Mouse (Mus musculus): ENCODE data around the gene Parvg. TPM values are rescaled to one million over a fixed set of nuclear protein-coding genes. Genes with fewer than 3 reads are reported as not detected.

Parvg gene
- polyA plus RNA-seq, 1 experiment from 2014 or later, result 0.92 TPM

- 51% methylated on average over 9 of the region's 9 CpGs for WGBS
- no peak overlapping the region for H3K27ac ChIP-seq
- no peaks in the 10 kb centered on the region for H3K36me3 ChIP-seq
- no peak for ATAC-seq (ENCODE audit: low FRiP score)
- H3K4me1 ChIP-seq (replicated peaks), result peaks cover 32% of the 10 kb centered on the region
- no peak overlapping the region for H3K4me2 ChIP-seq
- peaks cover 23% of the 10 kb centered on the region; the same call in 1 of the 2 replicates for H3K27me3 ChIP-seq
- H3K9me3 ChIP-seq, result no peaks in the 10 kb centered on the region
- no peak overlapping the region for H3K4me3 ChIP-seq
- H3K9ac ChIP-seq, result no peak overlapping the region
Observed at GRCm38 (mm10) chr15:84294391-84294790, 29.4 kb upstream of the Parvg start.

- H3K9me3 ChIP-seq, result no peaks in the 10 kb centered on the region
- H3K9ac ChIP-seq, result no peak overlapping the region
- H3K4me1 ChIP-seq (replicated peaks), result peaks cover 40% of the 10 kb centered on the region
- no peak overlapping the region for H3K27ac ChIP-seq
- H3K36me3 ChIP-seq, result no peaks in the 10 kb centered on the region
- H3K27me3 ChIP-seq, result peaks cover 21% of the 10 kb centered on the region; the same call in 1 of the 2 replicates
- 73% methylated on average over 10 of the region's 10 CpGs for WGBS
- H3K4me2 ChIP-seq, result no peak overlapping the region
- no peak overlapping the region for H3K4me3 ChIP-seq
- no peak for ATAC-seq (ENCODE audit: low FRiP score)
Observed at GRCm38 (mm10) chr15:84295225-84295624, 28.6 kb upstream of the Parvg start.

DNA sequence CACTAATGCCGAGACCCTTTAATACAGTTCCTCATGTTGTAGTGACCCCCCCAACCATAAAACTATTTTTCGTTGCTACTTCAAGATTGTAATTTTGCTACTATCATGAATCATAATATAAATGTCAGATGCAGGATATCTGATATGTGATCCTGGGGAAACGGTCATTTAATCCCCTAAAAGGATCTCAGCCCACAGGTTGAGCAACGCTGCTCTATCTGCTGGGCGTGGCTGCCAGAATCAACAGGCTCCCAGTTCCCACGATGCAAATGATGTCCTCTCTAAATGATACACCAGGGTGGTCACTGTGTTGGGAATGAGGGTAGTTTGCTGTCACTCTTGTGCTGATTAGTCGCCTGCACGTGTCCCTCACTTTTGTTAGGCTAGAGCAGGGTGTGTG lies 26.4 kb upstream of the Parvg start:
- H3K36me3 ChIP-seq, result no peaks in the 10 kb centered on the region
- 71% methylated on average over 8 of the region's 8 CpGs for WGBS
- no peak overlapping the region for H3K4me2 ChIP-seq
- H3K9me3 ChIP-seq, result no peaks in the 10 kb centered on the region
- H3K27me3 ChIP-seq, result 0 out of 2 replicates have a peak, but pooled peaks cover 11% of the 10 kb centered on the region
- H3K4me3 ChIP-seq, result no peak overlapping the region
- H3K9ac ChIP-seq, result no peak overlapping the region
- no peak for ATAC-seq (ENCODE audit: low FRiP score)
- no peak overlapping the region for H3K27ac ChIP-seq
- H3K4me1 ChIP-seq (replicated peaks), result peaks cover 63% of the 10 kb centered on the region

DNA sequence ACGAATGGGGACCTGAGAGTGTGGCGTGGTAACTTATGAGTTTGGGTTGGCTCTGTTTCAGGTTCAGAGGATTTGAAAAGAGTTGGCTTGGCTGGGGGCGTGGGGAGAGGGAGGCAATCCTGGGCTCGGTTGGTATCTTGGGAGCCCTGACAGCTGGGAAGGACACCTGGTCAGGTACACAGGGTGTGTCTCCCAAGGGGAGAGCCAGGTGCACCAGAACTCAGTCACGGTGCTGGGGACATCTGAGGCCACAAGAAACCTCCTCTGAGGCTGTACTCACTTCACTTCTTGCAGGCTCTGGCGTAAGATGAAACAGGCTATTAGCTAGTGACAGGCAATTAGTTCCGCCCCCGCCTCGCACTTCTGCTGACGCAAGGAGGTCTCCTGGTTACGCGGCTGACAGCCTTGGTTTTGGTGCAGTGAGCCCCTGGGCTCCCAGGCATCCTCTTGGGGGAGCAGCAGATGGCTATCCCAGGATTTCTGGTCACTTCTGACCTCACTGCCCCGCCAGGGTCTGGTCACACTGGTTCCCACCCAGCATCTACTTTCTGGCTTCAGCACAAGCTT lies 24.9 kb upstream of the Parvg start:
- Histone ChIP-seq H3K27me3 (0 out of 2 replicates have a peak, but pooled peaks cover 11% of the 10 kb centered on the region), H3K4me1 (replicated peaks) (peaks cover 73% of the 10 kb centered on the region), H3K9ac (0 out of 2 replicates have a peak overlapping the region, but pooled peaks have one; percentile 43), H3K4me3 (no peak overlapping the region), H3K4me2 (peak overlapping the region; percentile 34; the same call in 1 of the 2 replicates), H3K27ac (peak overlapping the region; percentile 86), H3K9me3 (no peaks in the 10 kb centered on the region), H3K36me3 (no peaks in the 10 kb centered on the region)
- 0 out of 2 replicates have a peak, but pooled peaks have one; percentile 29 for ATAC-seq (ENCODE audit: low FRiP score)
- WGBS, result 7% methylated on average over 13 of the region's 13 CpGs

- Histone ChIP-seq H3K27ac (peak overlapping the region; percentile 86), H3K4me3 (no peak overlapping the region), H3K27me3 (0 out of 2 replicates have a peak, but pooled peaks cover 8% of the 10 kb centered on the region), H3K4me2 (peak overlapping the region; percentile 34), H3K36me3 (no peaks in the 10 kb centered on the region), H3K9me3 (no peaks in the 10 kb centered on the region), H3K9ac (peak overlapping the region; percentile 43), H3K4me1 (replicated peaks) (peaks cover 80% of the 10 kb centered on the region)
- 8% methylated on average over 9 of the region's 9 CpGs for WGBS
- peak; percentile 49; the same call in 1 of the 2 replicates for ATAC-seq (ENCODE audit: low FRiP score)
Observed at GRCm38 (mm10) chr15:84299662-84300333, 24.0 kb upstream of the Parvg start.

GRCm38 (mm10) chr15:84300591-84300990 lies 23.2 kb upstream of the Parvg start:
- peaks cover 88% of the 10 kb centered on the region for H3K4me1 ChIP-seq (replicated peaks)
- H3K27ac ChIP-seq, result peak overlapping the region; percentile 86
- H3K9me3 ChIP-seq, result no peaks in the 10 kb centered on the region
- no peak overlapping the region for H3K4me3 ChIP-seq
- peak overlapping the region; percentile 43 for H3K9ac ChIP-seq
- no peak overlapping the region for H3K4me2 ChIP-seq
- 48% methylated on average over 2 of the region's 2 CpGs for WGBS
- no peak for ATAC-seq (ENCODE audit: low FRiP score)
- H3K27me3 ChIP-seq, result 0 out of 2 replicates have a peak, but pooled peaks cover 6% of the 10 kb centered on the region
- H3K36me3 ChIP-seq, result no peaks in the 10 kb centered on the region

DNA sequence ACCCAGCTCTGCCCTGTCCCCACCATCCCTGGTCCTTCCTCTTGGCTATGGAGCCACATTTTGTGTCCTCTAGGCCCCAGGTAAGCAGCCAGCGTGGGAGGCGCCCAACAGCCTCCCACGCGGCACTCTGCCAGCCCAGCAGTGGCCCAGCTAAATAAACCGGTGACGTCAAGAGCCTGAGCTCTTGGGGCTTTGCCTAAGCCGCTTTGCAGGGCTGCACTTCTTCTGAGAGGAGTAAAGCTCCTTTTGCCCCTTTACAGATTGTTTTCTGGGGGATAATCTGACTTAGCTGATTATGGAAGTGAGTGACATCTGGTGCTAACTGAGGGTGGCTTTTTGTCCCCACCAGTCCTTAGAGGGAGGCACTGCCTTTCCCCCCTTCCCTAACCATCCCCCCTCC lies 22.8 kb upstream of the Parvg start:
- 0 out of 2 replicates have a peak, but pooled peaks cover 6% of the 10 kb centered on the region for H3K27me3 ChIP-seq
- peaks cover 92% of the 10 kb centered on the region for H3K4me1 ChIP-seq (replicated peaks)
- H3K36me3 ChIP-seq, result no peaks in the 10 kb centered on the region
- ATAC-seq (ENCODE audit: low FRiP score), result no peak
- 10% methylated on average over 7 of the region's 7 CpGs for whole genome bisulfite sequencing
- H3K9me3 ChIP-seq, result no peaks in the 10 kb centered on the region
- no peak overlapping the region for H3K4me2 ChIP-seq
- H3K4me3 ChIP-seq, result no peak overlapping the region
- peak overlapping the region; percentile 86 for H3K27ac ChIP-seq
- H3K9ac ChIP-seq, result 0 out of 2 replicates have a peak overlapping the region, but pooled peaks have one; percentile 29

GRCm38 (mm10) chr15:84301641-84302420 lies 22.0 kb upstream of the Parvg start:
- Histone ChIP-seq H3K27me3 (0 out of 2 replicates have a peak, but pooled peaks cover 4% of the 10 kb centered on the region), H3K4me2 (no peak overlapping the region), H3K36me3 (no peaks in the 10 kb centered on the region), H3K27ac (peak overlapping the region; percentile 86), H3K4me3 (no peak overlapping the region), H3K9me3 (no peaks in the 10 kb centered on the region), H3K9ac (0 out of 2 replicates have a peak overlapping the region, but pooled peaks have one; percentile 29), H3K4me1 (replicated peaks) (peaks cover 88% of the 10 kb centered on the region)
- WGBS, result 13% methylated on average over 8 of the region's 8 CpGs
- no peak for ATAC-seq (ENCODE audit: low FRiP score)

- Histone ChIP-seq H3K9me3 (no peaks in the 10 kb centered on the region), H3K4me3 (no peak overlapping the region), H3K4me1 (replicated peaks) (peaks cover 78% of the 10 kb centered on the region), H3K4me2 (no peak overlapping the region), H3K27ac (no peak overlapping the region), H3K9ac (no peak overlapping the region), H3K36me3 (no peaks in the 10 kb centered on the region), H3K27me3 (no peaks in the 10 kb centered on the region)
- WGBS, result 77% methylated on average over 10 of the region's 10 CpGs
- ATAC-seq (ENCODE audit: low FRiP score), result no peak
Observed at GRCm38 (mm10) chr15:84303264-84303663, 20.6 kb upstream of the Parvg start.

DNA sequence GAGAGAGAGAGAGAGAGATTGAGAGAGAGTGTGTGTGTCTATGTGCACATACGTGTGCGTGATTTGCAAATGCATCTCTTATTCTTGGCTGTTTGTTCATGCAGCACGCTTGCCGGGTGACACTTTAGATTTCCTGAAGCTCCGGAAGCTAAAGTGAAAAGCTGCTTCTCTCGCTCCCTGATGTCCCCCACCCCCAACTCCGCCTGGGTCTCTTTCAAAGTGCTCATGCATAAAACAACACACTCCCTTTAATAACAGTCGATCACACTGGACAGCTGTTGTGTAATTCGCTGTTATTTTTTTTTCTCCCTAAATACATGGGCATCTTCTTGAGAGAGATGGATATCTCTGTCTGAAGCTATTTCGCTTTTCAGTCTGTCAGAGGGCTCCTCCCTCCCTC lies 18.5 kb upstream of the Parvg start:
- no peak overlapping the region for H3K4me3 ChIP-seq
- WGBS, result 23% methylated on average over 10 of the region's 10 CpGs
- H3K27ac ChIP-seq, result peak overlapping the region; percentile 76
- H3K9ac ChIP-seq, result no peak overlapping the region
- H3K27me3 ChIP-seq, result no peaks in the 10 kb centered on the region
- peaks cover 61% of the 10 kb centered on the region for H3K4me1 ChIP-seq (replicated peaks)
- H3K36me3 ChIP-seq, result no peaks in the 10 kb centered on the region
- peak; percentile 30; the same call in 1 of the 2 replicates for ATAC-seq (ENCODE audit: low FRiP score)
- H3K4me2 ChIP-seq, result no peak overlapping the region
- no peaks in the 10 kb centered on the region for H3K9me3 ChIP-seq

DNA sequence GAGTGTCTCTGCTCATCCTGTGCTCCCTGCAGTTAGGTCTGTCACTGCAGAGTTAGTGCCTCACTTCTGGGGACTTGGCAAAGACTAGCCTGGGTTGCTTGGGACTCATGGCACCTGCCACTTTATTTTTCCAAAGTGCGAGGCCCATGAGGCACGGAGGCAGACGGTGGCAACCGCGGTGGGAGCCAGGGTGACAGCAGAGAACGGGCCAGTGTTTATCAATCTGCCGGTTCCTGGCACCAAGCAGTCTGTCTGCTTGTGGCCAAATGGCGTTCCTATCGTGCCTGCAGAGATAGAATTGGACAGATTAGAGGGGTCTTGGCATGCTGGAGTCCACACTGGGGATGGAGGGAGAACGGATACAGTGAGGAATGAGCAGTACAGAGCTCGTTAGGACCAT lies 13.6 kb upstream of the Parvg start:
- H3K36me3 ChIP-seq, result no peaks in the 10 kb centered on the region
- 52% methylated on average over 11 of the region's 11 CpGs for WGBS
- H3K4me3 ChIP-seq, result no peak overlapping the region
- H3K4me2 ChIP-seq, result no peak overlapping the region
- peak overlapping the region; percentile 58 for H3K27ac ChIP-seq
- no peak overlapping the region for H3K9ac ChIP-seq
- peaks cover 4% of the 10 kb centered on the region for H3K27me3 ChIP-seq
- H3K9me3 ChIP-seq, result no peaks in the 10 kb centered on the region
- H3K4me1 ChIP-seq (replicated peaks), result peaks cover 47% of the 10 kb centered on the region
- ATAC-seq (ENCODE audit: low FRiP score), result no peak

Measured in hindbrain, embryonic 13.5 days (tissue).